Mouse (Mus musculus) heart, postnatal 0 days (tissue): Measurements from ENCODE around the gene Pik3cd. TPM values are rescaled to one million over a fixed set of nuclear protein-coding genes. Genes with fewer than 3 reads are reported as not detected.

Source experiments
- ATAC-seq: fragments of 200-750 bp; cut with Nextera tagmentation; 2 replicates; pipeline ENCODE4 v1.8.0; 2017; ENCODE audit warnings: low read depth, moderate number of reproducible peaks, moderate library complexity; ENCODE audit not compliant: insufficient read depth
- DNase-seq: peaks from one replicate; pipeline ENCODE4 v3.0.0-alpha.2; 2016; ENCODE audit warnings: low spot score
- H3K27ac ChIP-seq: fragments of 300-500 bp; sonication (generic); 2 replicates; pipeline ENCODE4 v1.5.1; 2014; ENCODE audit warnings: low read depth, mild to moderate bottlenecking
- H3K27me3 ChIP-seq: fragments of 300-500 bp; sonication (generic); 2 replicates; pipeline ENCODE4 v1.6.1; 2014; ENCODE audit warnings: low read length, mixed read lengths; ENCODE audit not compliant: control insufficient read depth, insufficient read depth
- H3K36me3 ChIP-seq: fragments of 300-500 bp; sonication (generic); replicated peaks from 2 replicates; pipeline ENCODE4 v1.6.1; 2014; ENCODE audit warnings: low read length, mixed read lengths; ENCODE audit not compliant: control insufficient read depth, insufficient read depth
- H3K4me1 ChIP-seq: fragments of 300-500 bp; sonication (generic); 2 replicates; pipeline ENCODE4 v1.6.1; 2014; ENCODE audit warnings: antibody characterized with exemption; ENCODE audit not compliant: control insufficient read depth, insufficient read depth
- H3K4me2 ChIP-seq: fragments of 300-500 bp; sonication (generic); 2 replicates; pipeline ENCODE4 v1.6.1; 2014; ENCODE audit warnings: low read depth, mild to moderate bottlenecking, low read length, moderate library complexity
- H3K4me3 ChIP-seq: fragments of 300-500 bp; sonication (generic); 2 replicates; pipeline ENCODE4 v1.5.1; 2014; ENCODE audit warnings: low read depth, low read length
- H3K9ac ChIP-seq: fragments of 300-500 bp; sonication (generic); replicated peaks from 2 replicates; pipeline ENCODE4 v1.6.1; 2014; ENCODE audit warnings: low read depth, low read length, mixed read lengths
- H3K9me3 ChIP-seq: fragments of 300-500 bp; sonication (generic); replicated peaks from 2 replicates; pipeline ENCODE4 v1.6.1; 2016; ENCODE audit warnings: low read length; ENCODE audit not compliant: control insufficient read depth
- CTCF ChIP-seq: IDR thresholded peaks from 2 replicates; pipeline ENCODE4 v1.5.1; 2016; ENCODE audit warnings: antibody characterized with exemption, control low read depth, low read depth
- EP300 ChIP-seq: IDR thresholded peaks from 2 replicates; pipeline ENCODE4 v1.6.1; 2016; ENCODE audit warnings: antibody characterized with exemption, low read depth
- WGBS: fragments of 180-500 bp; shearing (Covaris S2); extraction: QIAGEN DNeasy Blood & Tissue Kit; methylation state at CpG from one replicate; pipeline ENCODE4 v1.1.7; 2014; 5-methylcytosine and 5-hydroxymethylcytosine counted together
- polyA plus RNA-seq: library from polyadenylated mRNA; unstranded; fragments of >200 nt; fragmentation: Nextera tagmentation; extraction: Ambion mirVana; gene quantifications from 2 replicates; pipeline ENCODE4 v1.2.1, GENCODE M21; 2015
- total RNA-seq: library from RNA; depleted of rRNA; stranded (reverse); fragments of >200 nt; gene quantifications from 2 replicates; pipeline ENCODE4 v1.2.3, GENCODE M21; 2014; ENCODE audit warnings: low replicate concordance

Pik3cd gene
- total and polyA plus RNA-seq, 2 experiments from 2014 or later, result 1.3 to 14.8 TPM

DNA sequence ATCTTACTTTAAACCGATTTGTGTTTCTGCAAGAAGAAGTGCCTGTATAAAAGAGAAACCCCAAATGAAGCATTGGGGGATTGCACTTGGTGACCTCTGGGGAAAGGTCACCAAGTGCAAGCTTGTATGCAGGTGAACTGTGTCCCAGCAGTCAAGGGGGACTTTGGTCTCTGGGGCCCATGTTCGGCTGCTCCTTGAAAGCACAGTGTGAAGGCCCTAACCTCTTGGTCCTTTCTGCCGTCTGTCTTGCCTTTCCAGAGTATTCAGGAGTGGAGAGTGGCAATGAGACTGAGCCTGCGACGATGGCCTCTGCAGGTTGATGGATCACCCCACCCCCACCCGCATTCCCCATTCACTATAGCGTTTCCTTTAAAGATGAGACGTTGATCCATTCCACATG lies 61.0 kb downstream of the Pik3cd start:
- DNase-seq (no peak), ATAC-seq (no peak)
- no peak overlapping the region for H3K9ac ChIP-seq
- H3K4me2 ChIP-seq, result no peak overlapping the region
- H3K9me3 ChIP-seq, result no peaks in the 10 kb centered on the region
- H3K4me3 ChIP-seq, result no peak overlapping the region
- no peak for TF ChIP-seq CTCF
- TF ChIP-seq EP300, result no peak
- 77% methylated on average over 8 of the region's 8 CpGs for WGBS
- H3K4me1 ChIP-seq, result no peaks in the 10 kb centered on the region
- H3K36me3 ChIP-seq, result peaks cover 31% of the 10 kb centered on the region
- H3K27me3 ChIP-seq, result no peaks in the 10 kb centered on the region
- no peak overlapping the region for H3K27ac ChIP-seq

DNA sequence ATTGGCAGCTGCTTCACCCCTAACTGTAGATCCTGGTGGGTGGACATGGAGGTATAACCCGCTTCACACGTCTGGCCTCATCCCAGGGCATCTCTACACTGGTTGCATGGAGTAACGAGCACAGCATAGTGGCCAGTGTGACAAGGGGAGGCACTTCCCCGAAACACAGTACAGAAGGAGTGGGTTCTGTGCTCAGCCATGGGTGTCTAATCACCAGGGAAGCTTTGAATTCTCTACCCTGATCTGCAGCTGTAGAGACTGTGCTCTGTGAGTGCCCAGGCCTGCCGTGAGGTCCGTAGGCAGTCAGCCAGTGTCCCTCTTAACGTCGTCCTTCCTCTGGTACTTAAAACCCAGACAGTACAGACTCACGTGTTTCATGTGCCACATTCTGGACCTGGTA lies 61.5 kb downstream of the Pik3cd start:
- Histone ChIP-seq H3K9me3 (no peaks in the 10 kb centered on the region), H3K27me3 (no peaks in the 10 kb centered on the region), H3K9ac (no peak overlapping the region), H3K4me2 (no peak overlapping the region), H3K4me3 (no peak overlapping the region), H3K4me1 (no peaks in the 10 kb centered on the region), H3K36me3 (peaks cover 30% of the 10 kb centered on the region), H3K27ac (no peak overlapping the region)
- no peak for ATAC-seq
- TF ChIP-seq EP300, result no peak
- no peak for TF ChIP-seq CTCF
- 78% methylated on average over 9 of the region's 9 CpGs for WGBS
- no peak for DNase-seq

DNA sequence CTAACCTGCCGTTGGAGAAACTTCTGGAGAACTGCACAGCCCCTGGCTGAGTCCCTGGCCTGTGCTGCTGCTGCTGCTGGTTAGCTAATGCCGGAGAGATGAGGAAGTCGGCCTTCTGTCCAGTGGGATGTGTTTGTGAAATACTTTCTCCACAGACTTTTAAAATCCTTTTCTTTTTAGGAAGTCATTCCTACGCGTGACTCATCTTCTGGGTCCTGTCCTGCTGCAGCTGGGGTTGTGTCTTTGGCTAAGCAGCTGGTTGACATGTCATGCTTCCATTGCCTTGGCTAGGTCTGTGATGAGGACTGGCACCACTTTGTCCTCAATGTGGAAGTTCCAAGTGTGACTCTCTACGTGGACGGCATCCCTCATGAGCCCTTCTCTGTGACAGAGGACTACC lies 64.4 kb downstream of the Pik3cd start:
- H3K9ac ChIP-seq, result no peak overlapping the region
- no peak overlapping the region for H3K4me3 ChIP-seq
- 84% methylated on average over 7 of the region's 7 CpGs for WGBS
- peaks cover 26% of the 10 kb centered on the region for H3K36me3 ChIP-seq
- TF ChIP-seq EP300 (no peak), CTCF (no peak)
- no peaks in the 10 kb centered on the region for H3K27me3 ChIP-seq
- no peak overlapping the region for H3K27ac ChIP-seq
- ATAC-seq (no peak), DNase-seq (no peak)
- H3K9me3 ChIP-seq, result no peaks in the 10 kb centered on the region
- no peak overlapping the region for H3K4me2 ChIP-seq
- H3K4me1 ChIP-seq, result no peaks in the 10 kb centered on the region

GRCm38 (mm10) chr4:149635915-149636415 lies 66.4 kb downstream of the Pik3cd start:
- Histone ChIP-seq H3K4me1 (no peaks in the 10 kb centered on the region), H3K4me2 (no peak overlapping the region), H3K9me3 (no peaks in the 10 kb centered on the region), H3K4me3 (no peak overlapping the region), H3K27me3 (no peaks in the 10 kb centered on the region), H3K27ac (no peak overlapping the region), H3K9ac (no peak overlapping the region), H3K36me3 (peaks cover 29% of the 10 kb centered on the region)
- no peak for ATAC-seq
- TF ChIP-seq EP300 (no peak), CTCF (no peak)
- no peak for DNase-seq
- WGBS, result 87% methylated on average over 8 of the region's 8 CpGs

- no peak for ATAC-seq
- Histone ChIP-seq H3K27me3 (no peaks in the 10 kb centered on the region), H3K27ac (no peak overlapping the region), H3K36me3 (peaks cover 29% of the 10 kb centered on the region), H3K4me3 (no peak overlapping the region), H3K4me1 (no peaks in the 10 kb centered on the region), H3K4me2 (no peak overlapping the region), H3K9me3 (no peaks in the 10 kb centered on the region), H3K9ac (no peak overlapping the region)
- TF ChIP-seq EP300, result no peak
- 85% methylated on average over 11 of the region's 11 CpGs for WGBS
- DNase-seq, result no peak
Measured at GRCm38 (mm10) chr4:149634966-149635365, 67.4 kb downstream of the Pik3cd start.

DNA sequence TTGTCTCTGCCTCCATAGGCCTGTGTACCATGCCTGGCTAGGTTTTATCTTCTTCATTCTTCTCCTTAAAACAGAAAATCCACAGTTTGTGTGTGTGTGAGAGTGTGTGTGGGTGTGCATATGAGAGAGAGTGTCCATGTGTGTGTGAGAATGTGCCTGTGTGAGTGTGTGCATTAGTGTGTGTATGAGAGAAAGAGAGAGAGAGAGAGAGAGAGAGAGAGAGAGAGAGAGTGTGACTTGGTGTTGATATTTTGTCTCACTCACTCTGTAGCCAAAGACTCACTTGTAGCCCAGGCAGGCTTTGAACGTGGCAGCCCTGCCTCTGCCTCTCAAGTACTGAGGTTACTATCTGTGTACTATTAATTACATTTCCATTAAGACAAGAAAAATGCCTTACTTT lies 68.2 kb downstream of the Pik3cd start:
- no peak overlapping the region for H3K9ac ChIP-seq
- no peak for TF ChIP-seq EP300
- no peak for TF ChIP-seq CTCF
- H3K27me3 ChIP-seq, result no peaks in the 10 kb centered on the region
- H3K9me3 ChIP-seq, result no peaks in the 10 kb centered on the region
- no peak for ATAC-seq
- DNase-seq, result no peak
- WGBS, result 75% methylated on average over 1 of the region's 1 CpGs
- no peak overlapping the region for H3K4me3 ChIP-seq
- no peaks in the 10 kb centered on the region for H3K4me1 ChIP-seq
- no peak overlapping the region for H3K27ac ChIP-seq
- H3K4me2 ChIP-seq, result no peak overlapping the region
- peaks cover 28% of the 10 kb centered on the region for H3K36me3 ChIP-seq
